22 mouse cellular contexts compared by ENCODE assay signal in the genomic region with DNA sequence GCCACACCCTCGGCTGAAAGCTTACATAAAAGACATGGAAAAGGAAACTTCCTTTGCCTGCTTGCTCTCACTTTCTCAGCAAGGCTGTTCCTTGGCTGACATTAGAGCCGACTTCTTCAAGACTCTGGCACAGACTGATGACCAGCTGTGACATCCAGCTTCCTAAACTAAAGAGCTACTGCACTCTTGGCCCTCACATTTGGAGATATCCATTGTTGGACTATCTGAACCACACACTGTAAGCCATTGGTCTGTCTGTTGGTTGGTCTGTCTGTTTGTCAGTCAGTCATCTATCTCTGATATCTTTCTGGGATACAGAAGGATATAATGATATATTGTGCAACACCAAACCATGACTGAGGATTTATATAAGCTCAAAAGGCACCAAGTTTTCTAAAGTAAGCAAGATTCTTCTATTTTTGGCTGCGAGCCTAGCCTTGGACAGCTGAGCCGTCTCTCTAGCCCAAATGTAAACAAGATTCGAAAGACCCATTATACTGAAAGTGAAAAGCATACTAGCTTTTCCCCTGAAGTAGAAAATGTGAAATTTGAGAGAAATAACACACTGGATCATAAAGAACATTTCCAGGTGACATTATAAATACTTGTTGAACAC. TPM values are rescaled to one million over a fixed set of nuclear protein-coding genes. Genes with fewer than 3 reads are reported as not detected.
A peak's percentile ranks its signal among the peaks of the same experiment; 100 is the strongest.
DNase-seq lines count a peak whose midpoint lies in the region; ATAC-seq lines count a peak whose summit lies in the region.
"Had no signal": no experiment of that assay in that cellular context is flagged by ENCODE, and none has a peak within 500 bp of the region (broad histone marks: within the 10 kb centered on the region; RNA-seq: fewer than 3 reads in every experiment).

No protein-coding gene starts in this region.

- H3K36me3 ChIP-seq in kidney, embryonic 14.5 days (ENCODE audit: control insufficient read depth, insufficient read depth, low read length), result no peaks in the 10 kb centered on the region
- H3K36me3 ChIP-seq in lung, embryonic 15.5 days, result no peaks in the 10 kb centered on the region
- no peaks in the 10 kb centered on the region for H3K36me3 ChIP-seq in intestine, embryonic 15.5 days
- H3K36me3 ChIP-seq: embryonic facial prominence, embryonic 15.5 days; heart, embryonic 13.5 days; hindbrain, embryonic 10.5 days; liver, embryonic 13.5 days; midbrain, embryonic 12.5 days; neural tube, embryonic 13.5 days had no signal

- no peak overlapping the region for H3K9ac ChIP-seq in kidney, embryonic 14.5 days (ENCODE audit: low read depth, low read length)
- no peak overlapping the region for H3K9ac ChIP-seq in lung, embryonic 15.5 days
- H3K9ac ChIP-seq in intestine, embryonic 15.5 days, result no peak overlapping the region
- H3K9ac ChIP-seq: embryonic facial prominence, embryonic 15.5 days; forebrain, postnatal 0 days; heart, embryonic 13.5 days; liver, embryonic 13.5 days; midbrain, embryonic 12.5 days; neural tube, embryonic 13.5 days had no signal

- no peaks in the 10 kb centered on the region for H3K9me3 ChIP-seq in kidney, embryonic 14.5 days (ENCODE audit: control insufficient read depth, low read length)
- H3K9me3 ChIP-seq in lung, embryonic 15.5 days, result no peaks in the 10 kb centered on the region
- no peaks in the 10 kb centered on the region for H3K9me3 ChIP-seq in intestine, embryonic 15.5 days
- H3K9me3 ChIP-seq: embryonic facial prominence, embryonic 15.5 days; heart, embryonic 13.5 days; hindbrain, embryonic 10.5 days; liver, embryonic 13.5 days; midbrain, embryonic 12.5 days; neural tube, embryonic 13.5 days had no signal

- no peaks in the 10 kb centered on the region for H3K27me3 ChIP-seq in kidney, embryonic 14.5 days (ENCODE audit: control insufficient read depth, insufficient read depth, low read length)
- no peaks in the 10 kb centered on the region for H3K27me3 ChIP-seq in lung, embryonic 15.5 days
- H3K27me3 ChIP-seq in intestine, embryonic 15.5 days (replicated peaks), result no peaks in the 10 kb centered on the region
- H3K27me3 ChIP-seq: embryonic facial prominence, embryonic 15.5 days; heart, embryonic 13.5 days; liver, embryonic 13.5 days; midbrain, embryonic 12.5 days; neural tube, embryonic 13.5 days; Patski had no signal

- H3K4me2 ChIP-seq in kidney, embryonic 14.5 days (replicated peaks; ENCODE audit: low read depth, low read length), result no peak overlapping the region
- H3K4me2 ChIP-seq in lung, embryonic 15.5 days, result no peak overlapping the region
- no peak overlapping the region for H3K4me2 ChIP-seq in intestine, embryonic 15.5 days (replicated peaks)
- H3K4me2 ChIP-seq: embryonic facial prominence, embryonic 15.5 days; heart, embryonic 13.5 days; liver, embryonic 13.5 days; midbrain, embryonic 12.5 days; neural tube, embryonic 13.5 days had no signal

- peak; percentile 43; the same call in 1 of the 2 replicates for ATAC-seq in kidney, embryonic 14.5 days (ENCODE audit: low FRiP score, low TSS enrichment)
- ATAC-seq in lung, embryonic 15.5 days (ENCODE audit: borderline replicate concordance, extremely low read depth, low FRiP score, low TSS enrichment), result peak; percentile 94; the same call in 1 of the 2 replicates
- ATAC-seq in intestine, embryonic 15.5 days, result peak; percentile 69; the same call in 1 of the 2 replicates
- ATAC-seq: forebrain, postnatal 0 days; hindbrain, postnatal 0 days; Patski had no signal

- 67% methylated on average over 5 of the region's 5 CpGs for WGBS in kidney, embryonic 14.5 days
- 20% methylated on average over 5 of the region's 5 CpGs for WGBS in lung, embryonic 15.5 days
- 36% methylated on average over 5 of the region's 5 CpGs for WGBS in intestine, embryonic 15.5 days

- H3K4me1 ChIP-seq in kidney, embryonic 14.5 days (ENCODE audit: control insufficient read depth, insufficient read depth, low read length), result no peaks in the 10 kb centered on the region
- peaks cover 6% of the 10 kb centered on the region; the same call in 1 of the 2 replicates for H3K4me1 ChIP-seq in lung, embryonic 15.5 days
- H3K4me1 ChIP-seq in intestine, embryonic 15.5 days (replicated peaks), result peaks cover 4% of the 10 kb centered on the region; the same call in 1 of the 2 replicates
- H3K4me1 ChIP-seq: embryonic facial prominence, embryonic 15.5 days; heart, embryonic 13.5 days; hindbrain, embryonic 10.5 days; liver, embryonic 13.5 days; midbrain, embryonic 12.5 days; neural tube, embryonic 13.5 days had no signal

- H3K4me3 ChIP-seq in kidney, embryonic 14.5 days (ENCODE audit: low read length), result no peak overlapping the region
- H3K4me3 ChIP-seq in lung, embryonic 15.5 days, result no peak overlapping the region
- no peak overlapping the region for H3K4me3 ChIP-seq in intestine, embryonic 15.5 days (replicated peaks)
- H3K4me3 ChIP-seq: embryonic facial prominence, embryonic 15.5 days; gastrocnemius, adult 2 months; heart, embryonic 13.5 days; hindbrain, embryonic 10.5 days; liver, embryonic 13.5 days; midbrain, embryonic 12.5 days; neural tube, embryonic 13.5 days had no signal

- no peak for DNase-seq in kidney, adult 9 months
- DNase-seq in lung, postnatal 14 days, result no peak
- peak; percentile 90 for DNase-seq in NIH3T3 (ENCODE audit: low read depth)
- no peak for DNase-seq in adrenal gland, postnatal 10 days
- no peak for DNase-seq in layer of hippocampus, adult 18-20 months (ENCODE audit: low spot score in 2 of 2)
- DNase-seq: adrenal gland, postnatal 14 days; cerebellum, postnatal 14 days; forebrain, postnatal 0 days; gastrocnemius, adult 2 months; liver, embryonic 13.5 days; right cerebral cortex, adult 18-20 months; thymus, adult 2 months had no signal

- 0 out of 2 replicates have a peak overlapping the region, but pooled peaks have one; percentile 0 for H3K27ac ChIP-seq in kidney, embryonic 14.5 days (ENCODE audit: low read depth, low read length)
- H3K27ac ChIP-seq in lung, embryonic 15.5 days, result peak overlapping the region; percentile 72
- peak overlapping the region; percentile 54 for H3K27ac ChIP-seq in intestine, embryonic 15.5 days
- H3K27ac ChIP-seq: embryonic facial prominence, embryonic 15.5 days; gastrocnemius, adult 2 months; heart, embryonic 13.5 days; hindbrain, embryonic 10.5 days; hindbrain, postnatal 0 days; liver, embryonic 13.5 days; midbrain, embryonic 12.5 days; neural tube, embryonic 13.5 days had no signal

RNA-seq across cellular contexts. Expression of gene Atxn7l3b, which starts 12.1 kb away (rescaled TPM):
- 161 and 171 TPM in 2 replicates for polyA plus RNA-seq in kidney, embryonic 14.5 days (2014; fragmentation: Nextera tagmentation; extraction: Ambion mirVana)
- 174 TPM in 2 replicates for polyA plus RNA-seq in lung, embryonic 15.5 days (2015; fragmentation: Nextera tagmentation; extraction: Ambion mirVana)
- polyA plus RNA-seq in intestine, embryonic 15.5 days (2015; fragmentation: Nextera tagmentation; extraction: Ambion mirVana), result 159 and 211 TPM in 2 replicates
- 10 to 100 TPM; 96.8 to 97.7 TPM for total RNA-seq in adrenal gland, postnatal 10 days (2021)
- 100 to 1,000 TPM; 161 to 164 TPM for total RNA-seq in layer of hippocampus, adult 18-20 months (2021)

Comparison
In these comparisons a context has a peak if more than half of its experiments do, and no peak if none do; other contexts are left out.
1. ATAC-seq: peak in every context shown above with its lines; median percentile 94 in lung, embryonic 15.5 days; 69 in intestine, embryonic 15.5 days; 43 in kidney, embryonic 14.5 days.
2. H3K27ac ChIP-seq: peak in every context shown above with its lines; median percentile 72 in lung, embryonic 15.5 days; 54 in intestine, embryonic 15.5 days; 0 in kidney, embryonic 14.5 days.